Mouse (Mus musculus): Measurements from ENCODE around the gene Wfdc1.

Gene Wfdc1

DNA sequence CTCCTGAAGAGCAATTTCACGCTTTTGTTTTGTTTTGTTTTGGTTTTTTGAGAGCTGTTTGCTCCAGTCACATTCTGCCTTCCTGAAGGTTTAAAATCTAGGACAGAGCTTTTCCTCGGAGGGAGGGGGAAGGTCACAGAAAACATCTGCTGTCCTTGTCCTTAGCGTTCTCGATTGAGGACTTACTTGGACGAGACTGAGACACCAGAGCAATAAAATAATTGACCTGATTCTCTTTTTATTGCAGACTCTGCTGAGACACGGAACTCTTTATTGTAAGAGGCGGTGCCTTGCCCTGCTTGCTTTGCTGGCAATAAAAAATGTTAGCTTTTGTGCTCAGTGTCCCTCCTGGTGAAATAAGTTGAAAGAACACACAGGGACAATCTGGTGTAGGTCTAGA lies 26.4 kb upstream of the Wfdc1 start:
- DNase-seq (ENCODE audit: low read depth, low spot score): no peak

DNA sequence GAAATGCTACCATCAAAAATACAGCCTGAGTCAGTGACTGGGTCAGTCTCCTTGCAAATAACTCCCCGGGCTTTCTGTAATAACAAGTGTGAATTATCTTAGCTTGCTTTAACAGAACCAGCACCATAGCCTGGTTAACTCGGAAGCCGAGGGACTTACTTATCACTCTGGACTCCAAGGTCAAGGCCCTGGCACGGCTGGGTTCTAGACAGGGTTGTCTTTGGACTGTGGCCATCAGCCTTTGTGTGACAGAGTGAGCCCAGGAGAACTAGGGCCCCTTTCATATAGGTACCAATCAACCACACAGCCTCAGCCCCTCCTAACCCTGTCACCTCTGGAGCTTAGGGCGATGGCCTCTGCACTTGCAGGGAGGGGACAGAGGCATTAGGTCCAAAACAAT lies 25.1 kb upstream of the Wfdc1 start:
- DNase-seq (ENCODE audit: low read depth, low spot score): no peak

DNA sequence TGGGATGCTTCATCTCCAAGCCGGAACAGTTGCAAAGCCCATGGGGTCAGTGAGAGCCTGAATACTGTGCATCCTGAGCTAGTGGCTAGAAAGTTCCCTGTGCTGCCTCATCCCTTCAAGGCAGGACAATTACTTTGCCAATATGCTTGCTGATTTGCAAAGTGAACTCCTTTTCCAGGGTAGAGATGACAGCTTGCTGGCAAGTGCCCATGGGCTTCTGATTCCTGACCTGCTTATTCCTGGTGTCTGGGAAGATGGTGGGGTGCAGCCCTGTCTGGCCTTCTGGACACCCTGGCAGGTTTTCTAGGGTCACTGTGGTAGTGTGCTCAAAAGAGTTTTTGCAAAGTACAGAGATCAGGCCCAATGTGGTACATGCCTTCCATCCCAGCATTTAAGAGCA lies 23.2 kb upstream of the Wfdc1 start:
- no peak for DNase-seq (ENCODE audit: low read depth, low spot score)

DNA sequence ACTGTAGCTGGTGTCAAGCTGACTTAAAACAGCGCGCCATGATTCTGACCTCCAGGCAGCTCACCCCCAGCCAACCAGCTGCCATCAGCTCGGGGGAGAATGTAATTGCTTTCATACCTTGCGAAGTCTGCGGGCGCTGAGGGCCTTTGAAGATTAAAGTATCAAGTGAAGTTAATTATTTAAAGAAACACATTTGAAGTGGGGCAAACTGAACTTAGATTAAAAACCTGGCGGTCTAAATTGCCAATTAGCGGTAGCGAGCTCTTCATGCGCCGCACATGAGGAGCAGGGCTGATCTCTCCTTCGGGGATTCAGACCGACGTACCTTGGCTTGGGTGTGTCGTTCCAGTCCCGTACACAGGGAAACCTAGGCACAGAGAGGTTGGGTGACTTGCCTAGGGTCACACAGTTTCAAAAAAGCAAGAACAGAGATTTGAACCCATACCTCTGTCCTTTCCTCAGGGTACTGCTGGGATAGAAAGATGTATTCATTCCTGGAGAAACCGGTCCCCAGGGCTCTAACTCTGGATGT lies 21.7 kb upstream of the Wfdc1 start:
- DNase-seq (ENCODE audit: low read depth, low spot score): no peak

DNA sequence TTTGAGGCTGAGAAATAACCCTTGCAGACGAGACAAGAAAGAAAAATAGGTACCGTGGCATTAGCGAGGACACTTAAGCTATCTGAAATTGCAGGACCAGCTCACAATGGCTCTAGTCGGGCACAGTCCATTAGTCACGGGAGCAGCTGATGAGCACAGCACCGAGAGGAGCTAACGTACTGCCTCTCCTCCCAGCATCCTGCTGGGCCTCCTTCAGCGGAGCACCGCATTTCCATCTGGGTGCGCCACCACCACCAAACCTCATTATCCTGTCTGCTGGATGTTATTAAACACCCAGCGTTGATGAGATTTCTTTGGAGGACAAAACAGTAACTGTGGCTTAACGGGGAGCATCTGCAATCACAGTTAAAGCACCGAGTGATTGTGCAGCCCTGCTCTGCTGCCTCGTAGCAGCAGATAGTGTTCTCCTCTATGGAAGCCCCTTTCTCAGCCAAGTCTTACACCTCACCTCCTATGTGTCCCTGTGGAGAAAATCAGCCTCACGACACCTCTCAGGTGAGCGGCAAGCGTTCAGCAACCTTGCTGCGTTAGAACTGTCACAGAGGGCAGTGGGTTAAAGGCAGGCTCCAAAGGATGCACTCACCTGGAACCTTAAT lies 21.1 kb upstream of the Wfdc1 start:
- no peak for DNase-seq (ENCODE audit: low read depth, low spot score)

DNA sequence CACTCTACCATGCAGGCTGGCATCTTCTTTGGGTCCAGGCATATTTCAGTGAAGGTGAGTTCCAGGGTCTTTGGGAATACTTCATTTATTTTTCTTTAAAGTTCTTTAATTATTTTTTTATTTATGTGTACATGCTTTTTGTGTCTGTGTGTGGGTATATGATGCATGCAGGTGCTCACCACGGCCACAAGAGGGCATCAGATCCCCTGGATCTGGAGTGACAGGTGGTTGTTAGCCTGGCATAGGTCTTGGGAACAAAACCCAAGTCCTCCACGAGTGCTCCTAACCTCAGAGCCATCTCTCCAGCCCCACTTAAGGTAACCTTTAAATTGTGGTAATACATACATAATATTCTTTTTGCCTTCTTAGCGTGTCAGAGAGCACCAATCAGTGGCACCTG lies 20.0 kb upstream of the Wfdc1 start:
- peak; percentile 57 for DNase-seq (ENCODE audit: low read depth, low spot score)

DNA sequence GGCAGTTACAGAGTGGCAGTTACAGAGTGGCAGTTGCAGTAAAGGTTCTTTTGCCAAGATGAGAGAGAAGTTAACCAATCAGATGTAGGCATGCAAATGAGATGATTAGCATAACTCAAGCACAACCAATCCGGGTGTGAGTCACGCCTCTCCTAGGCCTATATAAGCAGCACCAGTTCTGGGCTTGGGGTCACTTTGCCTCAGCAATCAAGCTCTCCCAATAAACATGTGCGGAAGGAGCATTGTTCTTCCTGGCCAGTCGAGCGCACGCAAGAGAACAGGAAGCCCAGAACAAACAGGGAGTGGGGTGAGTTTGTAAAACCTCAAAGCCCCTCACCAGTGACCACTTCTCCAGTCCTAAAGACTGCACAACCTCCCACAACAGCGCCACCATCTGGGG lies 19.3 kb upstream of the Wfdc1 start:
- peak; percentile 47 for DNase-seq (ENCODE audit: low read depth, low spot score)

DNA sequence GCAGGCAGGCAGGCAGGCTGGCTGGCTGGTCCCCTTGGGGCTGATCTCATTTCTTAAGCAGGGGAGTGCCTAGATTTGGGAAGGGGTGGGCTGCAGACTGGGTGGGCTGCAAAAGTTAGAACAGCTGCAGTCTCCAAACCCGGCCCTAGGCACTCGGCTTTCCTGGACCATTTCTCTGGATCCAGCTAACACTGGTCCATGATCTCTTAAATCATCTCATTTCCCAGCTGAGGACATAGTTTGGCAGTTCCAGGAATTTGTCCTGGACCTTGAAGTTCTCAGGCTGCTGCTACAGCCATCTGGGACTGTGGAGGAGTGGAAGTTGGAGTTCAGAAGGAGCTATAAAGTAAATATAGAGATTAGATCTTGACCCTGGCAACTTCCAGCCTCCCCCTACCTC lies 14.8 kb upstream of the Wfdc1 start:
- DNase-seq (ENCODE audit: low read depth, low spot score): no peak

DNA sequence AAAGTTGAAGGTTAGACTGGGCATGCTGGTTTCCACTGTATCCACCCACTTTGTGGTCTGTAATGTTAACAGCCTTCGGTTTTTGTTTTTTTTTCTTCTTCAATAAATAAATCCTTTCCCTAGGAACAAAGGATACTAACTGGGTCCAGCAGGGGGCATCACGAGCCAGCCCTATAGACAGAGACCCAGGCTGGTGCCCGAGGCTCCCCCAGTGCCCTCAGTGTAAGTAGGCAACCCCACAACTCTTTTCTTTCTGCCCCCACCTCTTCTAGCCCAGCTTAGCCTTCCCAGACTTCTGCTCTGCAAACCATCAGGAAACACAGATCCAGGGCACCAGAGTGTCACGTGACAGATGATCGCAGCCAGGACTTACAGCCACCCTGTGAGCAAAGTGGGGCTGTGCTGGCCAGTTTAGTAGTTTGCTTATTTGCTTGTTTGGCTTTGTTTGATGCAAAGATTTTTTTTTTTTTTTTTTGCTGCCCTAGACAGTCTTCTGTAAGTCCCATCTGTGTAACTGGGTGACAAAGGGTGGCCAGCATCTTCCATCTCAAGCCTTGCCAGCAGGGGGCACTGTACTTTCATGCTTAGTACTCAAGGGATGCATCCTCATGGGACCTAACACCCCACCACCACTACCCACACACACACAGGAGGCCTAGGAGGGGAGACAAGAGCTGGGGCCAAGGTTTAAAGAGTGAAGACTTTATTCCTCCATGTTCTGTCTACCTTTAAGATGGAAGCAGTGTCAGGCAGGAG lies 9.3 kb upstream of the Wfdc1 start:
- peak; percentile 75 for DNase-seq (ENCODE audit: low read depth, low spot score)

DNA sequence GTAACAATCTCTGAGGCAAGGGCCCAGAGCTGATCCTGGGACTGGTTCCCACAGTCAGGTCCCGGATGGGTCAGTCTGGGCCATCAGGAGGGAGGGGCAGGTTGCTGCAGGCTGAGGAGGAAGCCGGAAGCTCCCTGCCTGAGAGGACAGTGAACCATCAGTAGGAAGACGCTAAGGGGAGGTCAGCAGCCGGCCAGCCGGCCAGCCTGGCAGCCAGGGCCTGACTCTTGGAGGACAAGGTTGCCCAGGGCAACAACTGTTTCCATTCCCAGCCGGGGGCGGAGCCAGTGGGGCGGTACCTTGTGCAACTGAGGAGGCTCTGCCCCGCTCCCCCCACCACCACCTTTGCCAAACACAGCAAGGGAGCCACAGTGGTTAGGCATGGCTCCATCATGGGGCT lies 5.1 kb upstream of the Wfdc1 start:
- DNase-seq (ENCODE audit: low read depth, low spot score): no peak

DNA sequence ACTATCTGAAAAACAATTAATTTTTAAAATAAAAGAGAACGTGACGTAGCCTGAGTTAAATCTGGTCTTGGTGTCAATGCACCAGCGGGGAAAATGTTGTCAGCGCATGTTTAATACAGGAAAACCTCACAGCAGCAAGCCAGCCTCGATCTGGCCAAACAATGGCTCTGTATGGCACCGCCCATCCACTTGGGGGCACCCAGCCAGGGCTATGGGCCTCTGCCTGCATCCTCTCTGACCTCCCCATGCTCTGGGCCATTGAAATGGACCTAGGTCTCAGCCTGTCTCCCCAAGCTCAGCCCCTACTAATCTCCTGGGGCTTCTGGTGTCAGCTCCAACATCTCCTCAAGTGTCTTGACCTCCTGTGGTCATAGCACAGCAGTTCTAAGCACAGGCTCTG lies 4.3 kb upstream of the Wfdc1 start:
- no peak for DNase-seq (ENCODE audit: low read depth, low spot score)

DNA sequence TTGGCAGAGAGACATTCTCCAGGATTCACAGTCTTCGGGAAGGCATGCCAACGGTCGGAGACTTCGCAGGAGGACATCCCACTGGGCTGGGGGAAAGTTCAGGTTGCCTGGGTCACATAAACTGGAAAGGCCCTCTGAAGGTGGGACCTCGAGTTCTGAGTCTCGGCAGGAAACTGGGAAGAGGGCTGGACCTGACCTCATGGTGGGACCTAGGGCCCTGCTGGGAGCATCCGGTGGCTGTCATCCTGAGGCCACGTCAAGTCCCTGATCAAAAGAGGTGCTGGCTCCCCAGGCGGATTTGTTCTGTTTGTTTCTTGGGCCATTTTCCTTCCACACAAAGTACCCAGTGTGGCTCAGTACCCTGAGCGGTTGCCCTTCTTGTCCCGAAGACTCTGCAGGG lies 2.7 kb upstream of the Wfdc1 start:
- DNase-seq (ENCODE audit: low read depth, low spot score): no peak

DNA sequence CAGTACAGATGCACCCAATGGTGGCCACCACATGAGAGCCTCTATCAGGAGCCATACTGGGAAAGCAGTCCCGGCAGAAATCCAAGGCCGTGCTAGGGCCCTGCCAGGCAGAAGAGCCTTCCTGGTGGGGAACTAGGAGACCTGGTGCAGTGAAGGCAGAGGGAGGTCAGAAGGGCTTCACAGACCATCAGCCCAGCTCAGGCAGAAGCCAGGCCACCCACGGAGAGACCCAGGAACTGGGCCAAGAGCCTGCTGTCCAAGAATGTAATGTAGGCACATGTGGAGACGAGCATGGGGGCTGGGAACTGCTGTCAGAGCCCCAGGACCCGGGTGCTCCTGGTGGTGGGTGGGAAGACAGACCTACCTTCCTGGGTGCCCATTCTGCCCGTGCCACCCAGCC lies 895 bp upstream of the Wfdc1 start:
- DNase-seq (ENCODE audit: low read depth, low spot score): no peak

DNA sequence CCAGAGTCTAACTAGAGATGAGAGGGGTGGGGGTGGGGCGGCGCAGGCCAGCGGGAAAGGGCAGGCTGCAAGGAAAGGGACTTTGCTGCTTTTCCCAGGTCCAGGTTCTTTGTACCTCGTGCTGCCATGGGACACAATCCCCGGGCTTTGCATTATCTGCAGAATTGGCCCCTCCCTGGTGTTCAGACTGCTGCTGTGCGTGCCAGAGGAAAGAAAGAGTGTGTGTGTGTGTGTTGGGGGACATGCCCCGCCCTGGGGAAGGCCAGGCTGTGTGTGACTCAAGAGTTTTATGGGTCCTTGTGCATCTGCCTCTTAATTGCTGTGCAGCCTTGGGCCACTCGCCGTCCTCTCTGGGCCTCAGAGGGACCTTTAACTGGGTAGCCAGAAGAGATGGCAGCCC lies 2.3 kb downstream of the Wfdc1 start:
- no peak for DNase-seq (ENCODE audit: low read depth, low spot score)

DNA sequence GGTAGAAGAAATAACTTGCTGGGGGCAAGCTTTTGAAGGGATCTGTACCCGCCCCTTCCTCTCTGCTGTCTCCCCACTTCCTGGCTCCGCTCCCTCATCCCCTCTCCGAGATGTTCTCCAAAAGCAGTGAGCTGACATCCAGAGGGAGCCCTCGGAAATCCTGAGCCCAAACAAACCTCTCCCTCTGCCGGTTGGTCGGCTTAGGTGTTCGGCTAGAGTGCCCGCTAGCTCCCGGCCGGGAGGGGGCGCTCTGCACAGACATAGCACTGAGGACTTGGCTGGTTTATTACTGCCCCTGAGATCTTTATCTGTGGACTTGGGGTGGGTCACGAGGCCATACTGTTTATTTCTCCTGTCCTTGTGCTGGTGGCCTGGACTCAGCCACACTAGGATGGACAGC lies 3.1 kb downstream of the Wfdc1 start:
- peak; percentile 91 for DNase-seq (ENCODE audit: low read depth, low spot score)

DNA sequence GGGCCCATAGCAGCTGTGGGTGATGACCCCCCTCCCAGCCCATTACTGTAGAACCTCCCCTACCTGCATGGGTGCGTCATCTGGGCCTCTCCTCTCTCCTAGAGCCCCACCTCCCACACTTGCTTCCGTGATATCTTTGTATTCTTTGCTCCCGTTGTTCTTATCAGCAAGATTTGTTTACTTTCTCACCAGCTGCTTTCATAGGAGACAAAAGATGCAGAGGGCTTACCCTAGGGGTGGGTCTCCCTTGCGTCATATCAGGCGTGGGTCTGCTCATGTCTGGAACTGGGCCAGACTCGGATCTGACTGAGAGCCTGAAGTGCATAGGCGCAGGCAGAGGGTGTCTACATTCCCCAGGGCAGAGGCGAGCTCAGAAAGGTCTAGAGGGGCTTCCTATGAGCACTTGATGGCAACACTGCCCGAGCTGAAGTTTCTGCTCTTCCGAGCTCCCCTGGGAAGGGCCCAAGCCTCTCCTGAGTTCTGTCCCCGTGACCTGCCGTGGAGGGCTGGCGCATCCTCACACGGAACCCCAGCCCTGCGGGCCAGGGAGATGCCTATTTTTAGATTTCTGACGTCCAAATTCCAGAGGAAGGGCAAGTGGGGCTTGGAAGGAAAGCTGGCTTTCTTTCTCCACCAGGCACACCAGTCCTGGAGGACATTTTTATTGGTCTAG lies 4.4 kb downstream of the Wfdc1 start:
- DNase-seq (ENCODE audit: low read depth, low spot score): no peak

DNA sequence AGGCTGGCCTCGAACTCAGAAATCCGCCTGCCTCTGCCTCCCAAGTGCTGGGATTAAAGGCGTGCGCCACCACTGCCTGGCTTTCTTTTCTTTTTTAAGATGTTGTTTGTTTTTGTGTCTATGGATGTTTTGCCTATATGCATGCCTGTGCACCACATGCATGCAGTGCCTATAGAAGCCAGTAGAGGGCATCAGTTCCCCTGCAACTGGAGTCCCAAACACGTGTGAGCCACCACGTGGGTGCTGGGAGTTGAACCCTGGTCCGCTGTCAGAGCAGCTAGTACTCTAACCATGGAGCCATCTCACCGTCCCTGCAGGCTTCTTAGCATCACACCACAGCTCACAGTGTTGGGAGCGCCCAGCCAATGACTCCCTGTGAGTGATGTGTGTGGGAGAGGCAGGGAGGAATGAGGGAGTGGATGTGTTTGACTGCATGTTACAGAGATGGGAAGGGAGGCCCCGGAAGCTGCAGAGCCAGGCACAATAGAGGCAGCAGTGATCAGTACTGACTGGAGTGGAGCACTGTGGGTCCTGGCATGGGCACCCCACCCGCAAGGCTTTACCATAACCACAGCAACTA lies 7.9 kb downstream of the Wfdc1 start:
- DNase-seq (ENCODE audit: low read depth, low spot score): peak; percentile 92

DNA sequence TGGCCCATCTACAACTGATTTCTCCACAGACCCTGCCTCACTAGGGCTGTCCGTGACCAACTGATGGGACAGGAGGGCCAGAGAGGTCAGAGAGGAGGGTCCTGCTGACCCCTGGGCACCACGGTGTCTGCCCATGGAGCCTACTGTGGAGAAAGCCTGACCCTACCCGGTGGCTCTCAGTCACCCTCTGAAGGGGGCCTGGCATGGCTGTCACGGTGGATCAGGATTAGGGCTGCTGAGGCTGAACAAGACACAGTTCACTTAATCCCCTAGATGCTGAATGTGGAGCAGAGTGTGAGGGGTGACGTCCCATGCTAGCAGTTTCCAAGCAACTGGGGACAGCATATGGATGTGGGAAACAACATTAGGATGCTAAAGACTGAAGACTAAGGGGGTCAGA lies 9.3 kb downstream of the Wfdc1 start:
- DNase-seq (ENCODE audit: low read depth, low spot score): no peak

DNA sequence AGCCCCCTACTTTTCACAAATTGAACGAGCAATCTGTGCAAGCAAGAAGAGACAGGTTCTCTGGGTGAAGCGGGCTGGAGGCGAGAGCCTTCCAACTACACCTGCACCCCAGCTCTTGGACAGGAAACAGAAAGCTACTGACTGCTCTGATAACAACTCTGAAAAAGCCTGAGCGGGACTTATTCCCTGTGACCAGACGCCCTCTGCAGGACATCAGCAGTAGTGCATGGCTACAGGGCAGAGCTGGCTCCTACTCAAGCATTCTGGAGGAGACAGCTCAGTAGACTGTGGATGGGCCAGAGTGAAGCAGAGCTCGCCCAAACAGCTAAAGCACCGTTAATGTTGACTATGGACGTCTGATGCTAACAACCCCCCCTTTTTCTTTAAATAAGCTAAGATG lies 10.2 kb downstream of the Wfdc1 start:
- peak; percentile 96 for DNase-seq (ENCODE audit: low read depth, low spot score)

DNA sequence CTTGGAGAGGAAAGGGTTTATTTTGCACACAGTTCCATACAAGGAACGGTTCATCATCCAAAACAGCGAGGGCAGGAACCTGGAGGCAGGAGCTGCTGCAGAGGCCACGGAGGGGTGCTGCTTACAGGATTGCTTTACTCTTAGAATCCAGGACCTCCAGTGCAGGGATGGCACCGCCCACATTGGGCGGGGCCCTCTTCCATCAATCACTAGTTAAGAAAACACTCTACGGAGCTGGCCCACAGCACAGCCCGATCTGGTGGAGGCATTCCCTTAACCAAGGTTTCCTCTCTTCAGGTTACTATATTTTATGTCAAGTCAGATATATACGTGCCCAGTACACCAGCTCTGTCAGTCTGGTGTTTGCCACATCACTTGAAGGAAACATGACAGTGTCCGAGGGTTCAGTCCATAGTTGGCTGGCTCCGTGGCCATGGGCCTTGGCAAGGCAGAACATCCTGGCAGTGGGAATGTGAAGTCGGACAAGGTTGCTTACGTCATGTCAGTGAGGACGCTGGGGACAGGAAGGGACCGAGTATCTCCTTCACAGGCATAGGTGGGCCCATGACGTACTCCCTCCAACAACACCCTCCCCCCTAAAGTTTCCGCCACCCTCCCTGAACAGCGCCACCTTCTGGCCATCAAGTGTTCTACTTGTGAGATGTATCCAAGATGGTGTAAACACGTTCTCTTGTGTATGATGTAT lies 12.1 kb downstream of the Wfdc1 start:
- peak; percentile 94 for DNase-seq (ENCODE audit: low read depth, low spot score)

DNA sequence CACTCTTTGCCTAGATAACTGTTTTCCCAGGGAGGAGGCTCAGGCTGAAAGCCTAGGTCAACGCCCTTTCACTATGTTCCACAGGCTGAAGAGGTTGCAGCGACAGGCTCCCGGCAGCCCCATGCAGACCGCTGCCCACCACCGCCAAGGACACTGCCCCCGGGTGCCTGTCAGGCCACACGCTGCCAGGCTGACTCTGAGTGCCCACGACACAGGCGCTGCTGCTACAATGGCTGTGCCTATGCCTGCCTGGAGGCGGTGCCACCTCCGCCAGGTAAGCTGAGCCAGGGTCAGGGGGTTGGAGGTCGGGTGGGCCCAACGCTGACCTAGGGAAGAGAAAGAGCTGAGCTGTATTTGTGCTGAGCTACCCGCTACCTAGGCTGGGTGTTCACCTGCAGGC lies 13.0 kb downstream of the Wfdc1 start:
- DNase-seq (ENCODE audit: low read depth, low spot score): no peak

DNA sequence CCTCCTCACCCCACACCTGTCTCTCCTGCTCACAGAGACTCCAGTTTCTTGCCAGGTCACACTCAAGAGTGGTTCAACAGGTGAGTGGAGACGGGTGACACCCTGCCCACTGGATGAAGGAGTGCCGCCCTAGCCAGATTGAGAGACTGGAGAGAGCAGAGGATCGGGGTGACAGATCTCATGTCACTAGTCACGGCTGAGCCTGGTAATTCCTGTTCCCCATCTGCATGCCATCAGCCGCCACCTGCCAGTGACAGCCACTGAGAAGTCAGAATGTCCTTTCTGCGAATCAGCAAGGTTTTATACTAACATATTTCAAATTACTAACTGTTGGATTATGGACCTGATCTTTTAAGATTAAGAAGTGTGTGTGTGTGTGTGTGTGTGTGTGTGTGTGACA lies 24.4 kb downstream of the Wfdc1 start:
- DNase-seq (ENCODE audit: low read depth, low spot score): no peak

All from ES-CJ7 (cell line).